Mouse (Mus musculus) liver, postnatal 0 days (tissue): Measurements from ENCODE around the gene Sys1.

Experiments
- CTCF ChIP-seq: sonication (generic); IDR thresholded peaks from 2 replicates; pipeline ENCODE4 v1.5.1; 2016; ENCODE audit warnings: antibody characterized with exemption, low read depth
- EP300 ChIP-seq: IDR thresholded peaks from 2 replicates; pipeline ENCODE4 v1.6.1; 2016; ENCODE audit warnings: antibody characterized with exemption, low read depth, mild to moderate bottlenecking

GRCm38 (mm10) chr2:164414167-164414566 lies 42.6 kb upstream of the Sys1 start:
- TF ChIP-seq CTCF = no peak
- no peak for TF ChIP-seq EP300
